Mouse (Mus musculus): ENCODE measurements around the gene Ptgs2.

The Ptgs2 gene

GRCm38 (mm10) chr1:150099790-150100333 lies at the start of gene Ptgs2:
Gene Ptgs2 (plus strand): TSS chr1:150100031.
- DNase-seq: peak; percentile 10 to 21

GRCm38 (mm10) chr1:150050256-150050655 lies 49.6 kb upstream of the Ptgs2 start:
- no peak for DNase-seq

GRCm38 (mm10) chr1:150065684-150066083 lies 34.1 kb upstream of the Ptgs2 start:
- DNase-seq: no peak

GRCm38 (mm10) chr1:150072880-150073279 lies 27.0 kb upstream of the Ptgs2 start:
- DNase-seq: no peak

- DNase-seq: no peak
Observed at GRCm38 (mm10) chr1:150074609-150075008, 25.2 kb upstream of the Ptgs2 start.

GRCm38 (mm10) chr1:150089040-150089692 lies 10.7 kb upstream of the Ptgs2 start:
- no peak for DNase-seq

- DNase-seq: no peak
Observed at GRCm38 (mm10) chr1:150090229-150090628, 9.6 kb upstream of the Ptgs2 start.

GRCm38 (mm10) chr1:150097036-150097435 lies 2.8 kb upstream of the Ptgs2 start:
- DNase-seq: no peak

GRCm38 (mm10) chr1:150097721-150098120 lies 2.1 kb upstream of the Ptgs2 start:
- no peak for DNase-seq

GRCm38 (mm10) chr1:150099374-150099773 lies 457 bp upstream of the Ptgs2 start:
- no peak for DNase-seq

- DNase-seq: no peak
Observed at GRCm38 (mm10) chr1:150104228-150104720, 4.4 kb downstream of the Ptgs2 start.

GRCm38 (mm10) chr1:150106736-150107135 lies 6.9 kb downstream of the Ptgs2 start:
- DNase-seq: no peak

GRCm38 (mm10) chr1:150109591-150109990 lies 9.8 kb downstream of the Ptgs2 start:
- no peak for DNase-seq

- no peak for DNase-seq
Observed at GRCm38 (mm10) chr1:150115352-150115751, 15.5 kb downstream of the Ptgs2 start.

GRCm38 (mm10) chr1:150118352-150118751 lies 18.5 kb downstream of the Ptgs2 start:
- DNase-seq: no peak

GRCm38 (mm10) chr1:150125568-150125967 lies 25.7 kb downstream of the Ptgs2 start:
- DNase-seq: no peak

GRCm38 (mm10) chr1:150130070-150130469 lies 30.2 kb downstream of the Ptgs2 start:
- DNase-seq: no peak

GRCm38 (mm10) chr1:150130586-150131275 lies 30.9 kb downstream of the Ptgs2 start:
- no peak for DNase-seq

GRCm38 (mm10) chr1:150135350-150135749 lies 35.5 kb downstream of the Ptgs2 start:
- DNase-seq: no peak

- DNase-seq: no peak
Observed at GRCm38 (mm10) chr1:150139730-150140129, 39.9 kb downstream of the Ptgs2 start.

GRCm38 (mm10) chr1:150141939-150142338 lies 42.1 kb downstream of the Ptgs2 start:
- DNase-seq: no peak

- no peak for DNase-seq
Observed at GRCm38 (mm10) chr1:150143578-150143977, 43.7 kb downstream of the Ptgs2 start.

- no peak for DNase-seq
Observed at GRCm38 (mm10) chr1:150145049-150145448, 45.2 kb downstream of the Ptgs2 start.

GRCm38 (mm10) chr1:150147272-150147671 lies 47.4 kb downstream of the Ptgs2 start:
- DNase-seq: no peak

Data from cerebellum, postnatal 25 days (tissue).